Mouse (Mus musculus) bone marrow macrophage, adult 2 months (primary cell): ENCODE data around the gene Vcl. TPM values are rescaled to one million over a fixed set of nuclear protein-coding genes. Genes with fewer than 3 reads are reported as not detected.

Experiments
- H3K27ac ChIP-seq: 2 replicates; pipeline ENCODE4 v1.5.1; 2012; ENCODE audit warnings: low read depth, low read length; ENCODE audit not compliant: insufficient read depth
- H3K4me1 ChIP-seq: 2 replicates; pipeline ENCODE4 v1.6.1; 2012; ENCODE audit warnings: low read length; ENCODE audit not compliant: control insufficient read depth, insufficient read depth
- H3K4me3 ChIP-seq: 2 replicates; pipeline ENCODE4 v1.5.1; 2012; ENCODE audit warnings: mild to moderate bottlenecking, low read length, moderate library complexity; ENCODE audit not compliant: insufficient read depth
- CTCF ChIP-seq: IDR thresholded peaks from 2 replicates; pipeline ENCODE4 v1.5.1; 2012; ENCODE audit warnings: low read depth, mild to moderate bottlenecking, low read length, moderate library complexity
- POLR2A ChIP-seq: IDR thresholded peaks from 2 replicates; pipeline ENCODE4 v1.6.1; 2012; ENCODE audit warnings: mild to moderate bottlenecking, low read depth, low read length, borderline replicate concordance
- polyA plus RNA-seq: library from polyadenylated mRNA; stranded (reverse); fragments of >200 nt; gene quantifications from 2 replicates; pipeline ENCODE4 v1.2.4, GENCODE M21; 2012; ENCODE audit not compliant: missing spikeins, insufficient read depth, insufficient read length

Gene Vcl
- polyA plus RNA-seq, 1 experiment, result 13.2 TPM

DNA sequence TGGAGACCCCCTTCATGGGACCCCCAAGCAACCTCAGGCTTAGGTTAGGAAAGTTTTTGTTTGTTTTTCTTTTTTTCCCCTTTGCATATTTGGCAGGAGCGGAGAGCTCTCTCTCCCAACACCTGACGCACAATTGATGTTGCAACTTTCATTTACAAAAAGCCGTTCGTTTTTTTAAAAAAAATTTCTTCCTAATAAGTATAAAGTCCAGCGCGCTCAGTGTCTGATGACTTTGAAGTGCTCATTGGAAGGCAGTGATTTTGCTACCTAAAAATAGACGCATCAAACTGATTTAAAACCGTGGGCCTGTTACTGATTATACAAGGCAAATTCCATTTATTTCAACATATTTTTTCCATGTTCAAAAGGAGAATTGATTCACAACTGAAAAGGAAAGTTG is 124.0 kb downstream of the Vcl start:
- TF ChIP-seq POLR2A (no peak), CTCF (no peak)
- Histone ChIP-seq H3K4me1 (peaks cover 8% of the 10 kb centered on the region), H3K4me3 (peak overlapping the region; percentile 100), H3K27ac (no peak overlapping the region)

DNA sequence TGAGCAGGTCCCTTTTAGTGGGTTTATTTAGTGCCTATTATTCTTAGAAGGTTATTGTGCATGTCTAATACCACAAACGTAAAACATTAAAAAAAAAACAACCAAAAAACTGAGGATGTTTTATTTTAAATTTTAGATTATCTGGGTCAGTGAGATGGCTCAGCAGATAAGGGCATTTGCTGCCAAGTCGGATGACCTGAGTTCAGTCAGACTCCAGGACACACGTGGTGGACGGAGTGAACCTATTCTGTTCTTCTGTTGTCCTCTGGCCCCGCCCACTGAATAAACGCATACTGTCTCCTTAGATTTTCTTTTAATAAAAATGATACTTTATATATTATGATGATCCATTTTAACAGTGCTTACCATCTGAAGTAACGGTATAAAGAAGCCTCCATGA is 124.4 kb downstream of the Vcl start:
- no peak overlapping the region for H3K27ac ChIP-seq
- H3K4me1 ChIP-seq, result peaks cover 6% of the 10 kb centered on the region
- no peak overlapping the region; the same call in 1 of the 2 replicates for H3K4me3 ChIP-seq
- no peak for TF ChIP-seq POLR2A
- TF ChIP-seq CTCF, result no peak

DNA sequence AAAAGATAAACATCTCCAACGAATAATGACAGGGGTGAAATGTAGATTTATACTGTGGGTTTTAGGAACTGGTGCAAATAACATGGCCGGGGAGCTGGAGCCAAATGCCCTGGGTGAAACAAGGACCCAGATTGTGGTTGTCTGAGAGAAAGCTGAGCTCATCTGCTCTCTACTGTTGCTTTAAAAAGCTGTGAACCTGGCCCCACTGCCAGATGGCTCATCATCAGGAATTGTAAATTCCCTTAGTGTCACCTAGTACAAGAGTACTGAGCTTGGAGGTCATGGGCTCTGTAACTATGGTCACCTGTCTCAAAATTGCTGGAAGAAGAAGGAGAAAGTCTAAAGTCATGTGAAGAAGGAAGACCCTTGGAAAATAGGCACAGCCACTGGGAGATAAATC is 129.8 kb downstream of the Vcl start:
- no peak overlapping the region for H3K4me3 ChIP-seq
- H3K27ac ChIP-seq, result no peak overlapping the region
- TF ChIP-seq POLR2A (no peak), CTCF (no peak)
- 0 out of 2 replicates have a peak, but pooled peaks cover 2% of the 10 kb centered on the region for H3K4me1 ChIP-seq

DNA sequence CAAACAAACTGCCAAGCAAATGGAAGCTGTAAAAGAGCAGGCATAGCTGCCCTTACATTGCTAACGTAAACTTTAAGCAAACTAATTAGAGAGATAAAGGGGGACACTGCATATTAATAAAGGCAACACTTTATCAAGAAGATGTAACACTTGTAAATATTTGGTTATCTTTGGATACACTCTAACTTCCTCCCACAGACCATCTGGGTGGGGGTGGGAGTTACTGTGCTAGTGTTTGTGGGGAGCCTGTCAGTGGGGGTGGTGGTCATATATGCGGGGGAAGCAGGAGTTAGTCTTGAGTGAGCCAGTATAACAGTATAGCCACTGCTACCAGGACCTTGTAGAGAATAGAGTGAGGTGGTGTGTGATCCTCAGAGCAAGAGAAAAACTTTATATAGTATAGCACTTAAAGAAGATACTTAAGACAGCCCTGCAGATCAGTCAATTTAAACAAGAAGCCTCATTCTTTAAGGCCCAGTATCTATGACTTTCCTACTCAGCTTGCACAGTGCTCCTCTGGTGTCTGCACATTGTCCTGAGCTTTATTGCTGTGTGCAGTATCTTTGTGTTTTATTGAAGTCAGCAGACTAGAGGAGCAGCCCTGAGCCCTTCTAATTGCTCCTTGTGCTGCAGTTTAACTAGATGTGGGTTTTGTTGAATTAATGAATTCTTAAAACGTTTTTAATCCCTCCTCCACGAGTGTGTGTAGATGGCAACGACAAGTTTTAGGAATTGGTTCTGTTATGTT is 133.7 kb downstream of the Vcl start:
- Histone ChIP-seq H3K27ac (no peak overlapping the region), H3K4me1 (no peaks in the 10 kb centered on the region), H3K4me3 (no peak overlapping the region)
- TF ChIP-seq POLR2A, result no peak
- TF ChIP-seq CTCF, result no peak

DNA sequence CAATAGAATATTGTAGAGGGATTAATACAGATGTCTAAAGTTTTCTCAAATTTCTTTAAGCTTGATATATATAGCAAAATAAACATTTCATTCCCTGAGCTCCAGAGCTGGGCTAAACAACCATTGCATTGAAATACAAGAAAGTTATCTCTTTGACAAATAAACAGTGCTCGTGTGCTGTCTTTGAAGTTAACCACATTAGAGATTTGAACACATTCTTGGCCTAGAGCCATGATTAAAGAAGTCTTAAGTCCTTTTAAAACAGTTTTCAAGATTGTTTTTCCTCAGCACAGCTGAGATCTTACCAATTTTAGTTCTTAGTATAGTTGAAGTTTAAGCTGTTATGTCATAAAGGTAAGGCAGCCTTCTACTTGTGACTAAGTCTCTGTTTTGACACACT is 135.1 kb downstream of the Vcl start:
- TF ChIP-seq CTCF, result no peak
- no peak for TF ChIP-seq POLR2A
- Histone ChIP-seq H3K4me3 (no peak overlapping the region), H3K27ac (no peak overlapping the region), H3K4me1 (no peaks in the 10 kb centered on the region; the same call in 1 of the 2 replicates)

DNA sequence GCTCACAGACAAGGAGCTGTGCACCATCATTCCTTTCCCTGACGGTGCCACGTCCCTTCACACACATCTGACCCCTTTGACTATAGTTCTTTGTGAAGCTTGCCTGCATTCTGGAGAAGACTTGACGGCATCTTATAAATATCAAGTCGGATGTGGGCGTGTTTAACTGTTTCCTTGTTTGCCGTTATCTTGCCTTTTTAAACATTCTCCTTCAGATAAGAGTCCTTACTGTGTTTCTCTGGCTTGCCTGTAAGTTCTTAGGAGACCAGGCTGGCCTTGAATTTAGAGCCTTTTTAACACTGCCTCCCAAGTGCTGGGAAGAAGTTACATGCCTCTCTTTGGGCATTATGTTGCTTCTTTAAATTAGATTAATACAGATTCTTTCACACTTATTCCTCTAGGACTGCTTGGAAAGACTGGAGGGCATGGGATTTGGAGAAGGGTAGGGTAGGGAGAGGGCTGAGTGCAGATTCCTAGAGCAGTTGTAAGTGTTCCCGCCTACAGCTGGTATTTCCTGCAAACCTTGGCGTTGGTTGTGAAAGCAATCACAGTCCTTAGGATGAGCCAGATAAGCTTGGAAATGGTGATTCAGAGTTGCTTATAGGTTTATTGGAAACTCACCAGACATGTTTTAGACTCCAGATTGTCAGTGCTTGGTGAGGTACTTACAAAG is 136.4 kb downstream of the Vcl start:
- TF ChIP-seq POLR2A (no peak), CTCF (no peak)
- H3K4me3 ChIP-seq, result no peak overlapping the region
- H3K27ac ChIP-seq, result no peak overlapping the region
- H3K4me1 ChIP-seq, result no peaks in the 10 kb centered on the region; the same call in 1 of the 2 replicates

DNA sequence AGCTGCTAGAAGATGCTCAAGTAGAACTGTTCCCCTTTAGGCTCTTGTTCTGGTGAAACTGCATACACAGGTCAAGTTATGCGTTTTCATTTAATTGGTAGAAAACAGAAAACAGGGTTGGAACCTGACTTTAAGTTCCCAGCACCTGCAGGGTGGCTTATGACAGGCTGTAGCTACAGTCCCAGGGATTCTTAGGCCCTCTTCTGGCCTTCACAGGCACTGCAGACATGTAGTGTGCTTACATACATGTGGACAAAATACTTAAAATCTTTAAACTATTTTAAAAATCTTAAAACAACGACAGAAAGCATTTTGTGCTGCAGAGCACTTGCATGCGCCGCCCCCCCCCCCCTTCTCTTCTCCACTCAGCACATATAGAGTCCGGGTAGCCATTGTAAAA is 140.4 kb downstream of the Vcl start:
- TF ChIP-seq POLR2A (no peak), CTCF (no peak)
- no peaks in the 10 kb centered on the region; the same call in 1 of the 2 replicates for H3K4me1 ChIP-seq
- no peak overlapping the region for H3K4me3 ChIP-seq
- H3K27ac ChIP-seq, result no peak overlapping the region

DNA sequence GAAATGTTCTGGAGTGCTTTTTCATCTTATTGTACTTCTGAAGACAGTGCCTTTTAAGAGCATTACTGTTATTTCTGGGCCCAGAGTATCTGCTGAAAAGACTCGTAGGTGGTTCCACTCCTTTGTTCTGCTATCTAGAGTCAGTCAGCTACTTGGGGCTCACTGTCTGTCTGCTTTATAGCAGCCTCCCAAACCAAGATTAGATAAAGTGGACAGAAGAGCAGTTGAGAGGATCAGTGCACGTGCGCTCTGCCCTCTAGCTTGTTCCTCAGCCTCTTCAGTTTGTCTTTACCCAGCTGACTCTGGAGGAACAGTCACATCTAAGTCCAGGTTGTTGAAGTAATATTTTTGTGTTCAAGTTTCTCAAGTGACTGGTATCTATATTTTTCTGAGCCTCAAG is 144.8 kb downstream of the Vcl start:
- Histone ChIP-seq H3K27ac (no peak overlapping the region), H3K4me3 (no peak overlapping the region), H3K4me1 (peaks cover 21% of the 10 kb centered on the region)
- no peak for TF ChIP-seq POLR2A
- TF ChIP-seq CTCF, result no peak

DNA sequence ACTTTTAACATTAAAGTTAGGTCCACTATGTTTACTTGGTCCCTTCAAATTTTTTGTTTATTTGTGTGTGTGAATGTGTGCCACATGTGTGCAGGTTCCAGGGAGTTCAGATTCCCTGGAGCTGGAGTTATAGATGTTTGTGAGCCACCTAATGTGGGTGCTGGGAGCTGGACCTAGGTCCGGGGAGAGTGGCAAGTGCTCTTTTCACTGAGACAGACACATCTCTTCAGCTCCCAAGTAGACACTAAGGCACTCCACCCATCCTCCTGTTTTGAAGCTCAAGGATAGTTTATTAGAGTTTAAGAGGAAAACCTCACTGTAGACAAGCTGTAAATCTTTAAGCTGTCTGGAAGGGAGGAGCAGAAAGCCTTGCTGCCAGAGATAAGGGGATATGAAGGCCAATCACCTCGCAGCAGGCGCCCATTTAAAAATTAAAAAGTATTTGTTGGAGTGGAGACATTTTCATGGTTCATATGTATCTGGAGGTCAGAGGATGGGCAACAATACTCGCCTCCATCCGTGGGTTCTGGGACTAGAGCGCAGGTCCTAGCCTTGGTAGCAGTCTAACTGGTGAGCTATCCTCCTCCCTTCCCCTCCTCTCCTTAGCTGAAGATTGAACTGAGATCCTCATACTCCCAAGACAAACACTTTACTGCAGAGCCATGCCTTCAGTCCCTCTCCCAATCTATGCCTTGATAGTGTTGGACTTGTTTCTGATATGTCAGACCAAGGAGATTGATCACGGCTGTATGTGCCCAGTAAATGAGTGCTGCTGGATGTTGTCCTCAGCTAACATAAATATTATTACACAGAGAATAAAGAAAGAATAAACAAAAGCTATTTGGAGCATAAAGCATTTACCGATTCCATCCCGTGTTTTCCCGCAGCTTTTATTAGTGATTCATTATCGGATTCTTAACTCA is 145.5 kb downstream of the Vcl start:
- Histone ChIP-seq H3K4me3 (no peak overlapping the region), H3K4me1 (peaks cover 21% of the 10 kb centered on the region), H3K27ac (no peak overlapping the region)
- TF ChIP-seq POLR2A (no peak), CTCF (no peak)
